Mouse (Mus musculus) Patski (cell line): ENCODE results near the gene Cep63. TPM values are rescaled to one million over a fixed set of nuclear protein-coding genes. Genes with fewer than 3 reads are reported as not detected.

Experiments
- ATAC-seq: fragments of 100-300 bp; one replicate; pipeline ENCODE4 v1.8.0; 2021
- CTCF ChIA-PET: fragments of 350-600 bp; sonication (Branson Sonifier 250); formaldehyde crosslinking; loops from one replicate; lab custom pipeline; 2022; ENCODE audit warnings: inconsistent platforms; lab: Charles Lee
- POLR2A ChIA-PET: fragments of 350-600 bp; sonication (Branson Sonifier 250); formaldehyde crosslinking; loops from one replicate; lab custom pipeline; 2022; ENCODE audit warnings: antibody characterized with exemption, inconsistent platforms; lab: Charles Lee
- DNase-seq: peaks from one replicate; pipeline ENCODE4 v3.0.0-alpha.2; 2011; ENCODE audit warnings: low read depth, low spot score
- H3K27me3 ChIP-seq: fragments of 371-371 bp; one replicate; pipeline ENCODE4 v1.5.1; 2021
- CTCF ChIP-seq: fragments of 100-300 bp; IDR thresholded peaks from one replicate; pipeline ENCODE4 v1.5.1; 2021
- in situ Hi-C: fragments of 300-500 bp; cut with MboI; formaldehyde crosslinking; loops from 3 replicates; pipeline ENCODE4 v1.11.1; 2018; ENCODE audit warnings: low pct_unique_long_range_greater_than_20kb, mixed read lengths
- polyA plus RNA-seq: library from polyadenylated mRNA; unstranded; gene quantifications from one replicate; pipeline ENCODE4 v1.2.3, GENCODE M21; 2021

The Cep63 gene
- polyA plus RNA-seq, 1 experiment from 2014 or later: 33.9 TPM

GRCm38 (mm10) chr9:102595662-102596436 lies 30.5 kb downstream of the Cep63 start:
- no peak for ATAC-seq

DNA sequence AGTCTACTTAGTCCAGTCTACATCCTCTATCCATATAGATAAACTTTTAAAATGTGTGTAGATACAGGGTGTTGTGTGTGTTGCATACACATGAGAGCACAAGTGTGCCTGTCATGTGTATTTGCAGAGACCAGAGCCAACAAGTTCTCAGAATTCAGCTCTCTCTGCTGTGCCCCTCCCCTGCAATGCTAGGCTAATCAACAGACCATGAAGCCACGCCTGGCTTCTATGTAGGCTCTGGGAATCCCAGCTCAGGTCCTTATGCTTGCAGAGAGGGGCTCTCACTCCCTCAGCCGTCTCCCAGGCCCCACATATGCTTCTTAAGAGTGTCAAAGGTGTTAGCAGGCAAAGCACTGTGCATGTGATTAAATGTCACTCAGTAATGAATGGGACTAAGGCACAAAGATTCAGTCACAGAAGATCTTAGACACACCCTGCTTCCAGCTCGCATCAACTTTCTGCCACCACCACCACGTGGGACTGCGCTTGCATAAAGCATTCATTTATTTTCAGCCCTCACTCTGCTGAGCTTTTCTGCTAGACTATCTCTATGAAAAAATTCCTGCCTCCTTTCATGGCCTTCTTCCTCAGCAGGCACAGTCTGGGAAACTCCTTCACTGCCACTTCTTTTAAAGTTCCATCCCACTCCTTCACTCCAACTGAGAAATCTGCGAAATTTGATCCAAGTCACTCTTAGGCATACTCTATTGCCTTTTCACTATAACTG lies 31.5 kb downstream of the Cep63 start:
- no peaks in the 10 kb centered on the region for H3K27me3 ChIP-seq
- CTCF ChIA-PET: interaction anchor here (1.2 kb wide), 1 partner anchor 24 kb away, joined by 3 read pairs; no protein-coding TSS in a partner anchor
- ATAC-seq (no peak), DNase-seq (no peak)
- in situ Hi-C loops: no loop called here
- TF ChIP-seq CTCF: no peak
- POLR2A ChIA-PET: no interaction called here

More at GRCm38 (mm10) chr9:102595662-102596436, 30.5 kb downstream of the Cep63 start:
- no peaks in the 10 kb centered on the region for H3K27me3 ChIP-seq
- no peak for TF ChIP-seq CTCF
- CTCF ChIA-PET: interaction anchor here (1.3 kb wide), 1 partner anchor 25 kb away, joined by 3 read pairs; no protein-coding TSS in a partner anchor
- in situ Hi-C loops: no loop called here
- POLR2A ChIA-PET: interaction anchor here (0.6 kb wide), 1 partner anchor 297 kb away, joined by 3 read pairs; no protein-coding TSS in a partner anchor
- DNase-seq: no peak

DNA sequence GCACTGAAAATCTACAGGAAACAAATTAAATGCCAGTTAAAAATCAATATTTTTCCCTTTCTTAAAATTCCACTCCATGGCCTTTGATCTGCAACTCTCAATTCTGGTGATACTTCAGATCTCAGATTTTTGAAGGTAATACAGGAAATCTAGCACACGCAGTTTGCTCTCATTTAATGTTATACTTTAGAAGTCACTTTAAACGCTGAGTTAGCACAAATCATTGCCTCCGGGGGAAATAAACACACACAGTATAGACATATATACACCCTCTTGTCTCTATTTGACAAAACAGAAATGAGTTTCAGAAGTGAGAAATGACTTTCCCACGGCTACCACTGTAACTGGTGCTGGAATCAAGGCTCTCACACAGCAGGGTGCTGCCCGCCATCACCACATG lies 39.0 kb downstream of the Cep63 start:
- in situ Hi-C loops: no loop called here
- H3K27me3 ChIP-seq: no peaks in the 10 kb centered on the region
- POLR2A ChIA-PET: no interaction called here
- CTCF ChIA-PET: interaction anchor here (1.4 kb wide), 1 partner anchor 11 kb away, joined by 5 read pairs; no protein-coding TSS in a partner anchor
- TF ChIP-seq CTCF: no peak
- DNase-seq: no peak
- no peak for ATAC-seq

- no peak for ATAC-seq
- no peaks in the 10 kb centered on the region for H3K27me3 ChIP-seq
- ChIA-PET POLR2A (no interaction called here), CTCF (no interaction called here)
- TF ChIP-seq CTCF: no peak
- DNase-seq: no peak
- in situ Hi-C loops: no loop called here
Measured at GRCm38 (mm10) chr9:102581921-102582469, 44.3 kb downstream of the Cep63 start.

DNA sequence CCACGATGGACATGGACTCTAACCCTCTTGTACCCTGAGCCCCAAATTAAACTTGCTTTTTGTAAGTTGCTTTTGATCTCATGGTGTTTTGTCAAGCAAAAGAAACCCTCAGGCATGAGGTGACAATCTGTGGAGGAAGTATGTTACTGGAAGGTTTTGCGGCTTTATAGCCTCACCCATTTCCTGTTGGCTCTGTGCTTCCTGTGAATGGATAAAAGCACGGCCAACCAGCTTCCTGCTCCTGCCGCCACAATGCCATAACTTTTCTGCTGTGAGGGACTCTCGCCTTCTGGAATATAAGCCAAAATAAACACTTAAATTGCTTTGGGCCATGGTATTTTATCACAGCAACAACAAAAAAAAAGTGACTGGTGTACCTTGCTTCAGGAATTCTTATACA lies 48.9 kb downstream of the Cep63 start:
- in situ Hi-C loops: no loop called here
- ChIA-PET CTCF (interaction anchor here (1.2 kb wide), 1 partner anchor 14 kb away, joined by 3 read pairs; no protein-coding TSS in a partner anchor), POLR2A (no interaction called here)
- H3K27me3 ChIP-seq: no peaks in the 10 kb centered on the region
- no peak for DNase-seq
- no peak for ATAC-seq
- TF ChIP-seq CTCF: no peak

DNA sequence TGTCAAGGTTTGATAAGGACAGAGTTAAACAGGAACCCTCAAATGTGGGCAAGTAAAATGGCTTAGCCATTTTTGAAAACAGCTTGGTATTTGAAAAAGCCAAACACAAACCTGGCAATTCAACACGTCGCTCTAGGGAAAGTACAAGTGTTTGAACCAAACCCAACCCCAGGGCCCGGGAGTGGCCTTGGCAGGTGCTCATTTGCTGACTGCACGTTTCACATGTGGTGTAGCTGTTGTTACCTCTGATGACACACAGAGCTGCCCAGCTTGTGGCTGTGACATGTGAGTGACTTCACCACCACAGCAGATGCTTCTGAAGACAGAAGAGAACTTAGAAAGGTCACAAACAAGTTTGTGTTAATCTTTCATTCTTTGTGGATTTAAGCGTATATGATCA lies 53.4 kb downstream of the Cep63 start:
- ChIA-PET POLR2A (no interaction called here), CTCF (interaction anchor here (1.2 kb wide), 1 partner anchor 11 kb away, joined by 3 read pairs; no protein-coding TSS in a partner anchor)
- in situ Hi-C loops: no loop called here
- TF ChIP-seq CTCF: no peak
- ATAC-seq (no peak), DNase-seq (no peak)
- H3K27me3 ChIP-seq: peaks cover 10% of the 10 kb centered on the region

DNA sequence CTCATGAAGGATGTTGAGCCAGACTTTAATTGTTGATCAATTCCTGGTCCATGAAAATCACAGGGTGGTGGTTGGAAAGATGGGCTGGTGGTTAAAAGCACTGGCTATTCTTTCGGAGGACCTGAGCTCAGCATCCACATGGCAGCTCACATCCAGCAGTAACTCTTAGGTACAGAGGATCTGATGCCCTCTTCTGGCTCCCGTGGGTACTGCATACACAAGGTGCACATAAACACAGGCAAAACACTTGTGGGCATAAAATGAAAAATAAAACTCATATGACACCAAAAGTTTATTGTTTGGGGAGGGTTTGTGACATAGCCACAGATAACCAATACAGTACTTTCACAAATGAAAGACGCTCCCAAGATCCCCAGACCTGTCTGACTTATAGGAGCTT lies 67.9 kb downstream of the Cep63 start:
- TF ChIP-seq CTCF: no peak
- in situ Hi-C loops: no loop called here
- ChIA-PET CTCF (no interaction called here), POLR2A (interaction anchor here (0.6 kb wide), 1 partner anchor 290 kb away, joined by 5 read pairs; no protein-coding TSS in a partner anchor)
- H3K27me3 ChIP-seq: peaks cover 8% of the 10 kb centered on the region
- ATAC-seq: no peak
- no peak for DNase-seq

DNA sequence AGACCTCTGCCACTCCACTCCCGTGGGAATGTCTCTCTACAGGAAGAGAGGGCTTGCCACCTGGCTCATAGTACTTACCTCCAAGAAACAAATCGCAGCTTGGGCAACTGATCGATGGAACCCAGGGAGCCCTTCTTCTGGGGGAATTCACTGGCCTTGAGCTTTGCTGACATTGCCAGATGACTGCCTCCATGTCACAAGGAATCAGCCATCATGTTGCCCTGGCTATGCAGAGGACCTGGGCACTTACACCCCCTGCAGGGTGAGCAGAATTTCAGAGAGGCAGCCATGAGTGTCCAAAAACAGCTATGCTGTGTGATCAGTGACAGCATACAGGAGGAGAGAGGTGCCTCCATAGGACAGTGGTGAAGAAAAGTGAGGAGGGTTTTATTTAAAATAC lies 72.6 kb downstream of the Cep63 start:
- POLR2A ChIA-PET: no interaction called here
- DNase-seq: no peak
- no peaks in the 10 kb centered on the region for H3K27me3 ChIP-seq
- in situ Hi-C loops: no loop called here
- CTCF ChIA-PET: no interaction called here
- no peak for ATAC-seq
- no peak for TF ChIP-seq CTCF

GRCm38 (mm10) chr9:102551771-102552170 lies 74.6 kb downstream of the Cep63 start:
- H3K27me3 ChIP-seq: peaks cover 4% of the 10 kb centered on the region
- POLR2A ChIA-PET: no interaction called here
- CTCF ChIA-PET: no interaction called here
- TF ChIP-seq CTCF: no peak
- no peak for DNase-seq
- in situ Hi-C loops: no loop called here
- ATAC-seq: no peak

- peaks cover 7% of the 10 kb centered on the region for H3K27me3 ChIP-seq
- in situ Hi-C loops: loop anchor here (10.0 to 25.0 kb wide), 3 partner anchors 194 to 1362 kb away; partner anchors contain the start of gene Ephb1
- ATAC-seq (no peak), DNase-seq (no peak)
- CTCF ChIA-PET: no interaction called here
- POLR2A ChIA-PET: interaction anchor here (0.6 kb wide), 1 partner anchor 26 kb away, joined by 3 read pairs; no protein-coding TSS in a partner anchor
- TF ChIP-seq CTCF: no peak
Measured at GRCm38 (mm10) chr9:102549211-102549610, 77.1 kb downstream of the Cep63 start.
